9 mouse cellular contexts compared by ENCODE assay signal in the genomic region with DNA sequence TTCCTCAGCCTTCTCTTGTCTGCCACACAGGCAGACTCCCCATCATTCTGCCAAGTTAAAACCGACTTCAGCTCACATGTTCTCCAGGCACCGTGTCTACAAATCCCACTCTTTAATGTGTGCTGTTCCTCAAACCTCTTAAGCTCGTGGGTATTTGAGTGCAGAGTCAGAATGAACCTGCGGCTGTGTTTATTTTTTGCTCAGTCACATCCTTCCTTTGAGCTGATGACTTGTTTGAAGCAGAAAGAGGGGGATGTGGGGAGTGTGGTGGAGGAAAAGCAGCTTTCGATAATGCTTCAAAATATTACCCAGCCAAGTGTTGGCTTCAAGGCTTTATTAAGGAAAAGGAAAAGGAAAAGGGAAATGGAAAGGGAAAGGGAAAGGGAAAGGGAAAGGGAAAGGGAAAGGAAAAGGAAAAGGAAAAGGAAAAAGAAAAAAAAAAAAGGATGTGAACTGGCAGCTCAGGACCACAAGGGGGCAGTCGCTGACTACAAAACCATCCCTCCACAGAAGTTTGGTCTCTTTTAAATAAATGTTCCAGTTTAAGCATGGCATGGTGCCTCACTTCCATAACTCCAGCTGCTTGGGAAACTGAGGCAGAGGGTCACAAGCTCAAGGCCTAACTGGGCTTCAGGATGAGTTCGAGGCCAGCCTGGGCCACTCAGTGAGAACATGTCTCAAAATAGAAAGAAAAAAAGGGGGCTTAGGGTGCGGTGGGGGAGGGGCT.
DNase-seq lines count a peak whose midpoint lies in the region; ATAC-seq and TF ChIP-seq lines count a peak whose summit lies in the region.
"Had no signal": no experiment of that assay in that cellular context is flagged by ENCODE, and none has a peak within 500 bp of the region (broad histone marks: within the 10 kb centered on the region; RNA-seq: fewer than 3 reads in every experiment).

No protein-coding gene starts in this region.

- H3K9ac ChIP-seq in liver, postnatal 0 days (replicated peaks), result no peak overlapping the region
- no peak overlapping the region for H3K9ac ChIP-seq in liver, embryonic 12.5 days
- H3K9ac ChIP-seq: heart, embryonic 13.5 days had no signal

- H3K27ac ChIP-seq in cerebellum, adult 2 months (ENCODE audit: insufficient read depth, low read length), result no peak overlapping the region
- H3K27ac ChIP-seq in liver, postnatal 0 days (ENCODE audit: low read depth), result no peak overlapping the region
- no peak overlapping the region for H3K27ac ChIP-seq in liver, embryonic 12.5 days
- H3K27ac ChIP-seq: heart, embryonic 13.5 days had no signal

- no peak for TF ChIP-seq POLR2A in cerebellum, adult 2 months (IDR thresholded peaks at IDR 0.05; ENCODE audit: borderline replicate concordance, insufficient read depth, low read length)

- H3K9me3 ChIP-seq in liver, postnatal 0 days (ENCODE audit: low read length), result no peaks in the 10 kb centered on the region
- H3K9me3 ChIP-seq in liver, embryonic 12.5 days (replicated peaks), result no peaks in the 10 kb centered on the region
- H3K9me3 ChIP-seq: heart, embryonic 13.5 days had no signal

- no peak for TF ChIP-seq EP300 in liver, postnatal 0 days (IDR thresholded peaks at IDR 0.05; ENCODE audit: low read depth)

- WGBS in cerebellum, adult 2 months, result 50% methylated on average over 8 of the region's 8 CpGs
- WGBS in liver, postnatal 0 days (ENCODE audit: insufficient replicate concordance), result 24% methylated on average over 8 of the region's 8 CpGs
- 34% methylated on average over 8 of the region's 8 CpGs for WGBS in liver, embryonic 12.5 days (ENCODE audit: insufficient replicate concordance)

- peak; percentile 71 for TF ChIP-seq CTCF in cerebellum, adult 2 months (IDR thresholded peaks at IDR 0.05; ENCODE audit: borderline replicate concordance, insufficient read depth, low read depth, low read length)
- peak; percentile 79 for TF ChIP-seq CTCF in liver, postnatal 0 days (IDR thresholded peaks at IDR 0.05; ENCODE audit: low read depth)

- H3K4me1 ChIP-seq in cerebellum, adult 2 months (ENCODE audit: control insufficient read depth, insufficient read depth, low read length), result peaks cover 11% of the 10 kb centered on the region
- H3K4me1 ChIP-seq in liver, postnatal 0 days (ENCODE audit: insufficient read depth), result no peaks in the 10 kb centered on the region
- no peaks in the 10 kb centered on the region for H3K4me1 ChIP-seq in liver, embryonic 12.5 days

- no peak overlapping the region for H3K4me3 ChIP-seq in cerebellum, adult 2 months (replicated peaks; ENCODE audit: insufficient read depth, low read depth, low read length)
- H3K4me3 ChIP-seq in liver, postnatal 0 days (ENCODE audit: low read depth, low read length), result no peak overlapping the region
- H3K4me3 ChIP-seq in liver, embryonic 12.5 days, result no peak overlapping the region
- H3K4me3 ChIP-seq: heart, embryonic 13.5 days had no signal

- no peak overlapping the region for H3K4me2 ChIP-seq in liver, postnatal 0 days (ENCODE audit: low read depth, low read length)
- no peak overlapping the region for H3K4me2 ChIP-seq in liver, embryonic 12.5 days
- H3K4me2 ChIP-seq: heart, embryonic 13.5 days had no signal

- H3K27me3 ChIP-seq in cerebellum, adult 2 months (ENCODE audit: control insufficient read depth, insufficient read depth, low read length), result no peaks in the 10 kb centered on the region
- H3K27me3 ChIP-seq in liver, postnatal 0 days (ENCODE audit: insufficient read depth, low read length), result no peaks in the 10 kb centered on the region
- no peaks in the 10 kb centered on the region for H3K27me3 ChIP-seq in liver, embryonic 12.5 days (replicated peaks)

- no peak for DNase-seq in cerebellum, adult 2 months
- no peak for DNase-seq in cerebellum, postnatal 4 days (ENCODE audit: low spot score in 2 of 2)
- peak; percentile 34 for DNase-seq in liver, postnatal 0 days
- peak; percentile 53 for DNase-seq in embryo, embryonic 10.5 days (ENCODE audit: low spot score)
- DNase-seq in lung, postnatal 14 days, result peak; percentile 33
- no peak for DNase-seq in layer of hippocampus, postnatal 14 days (ENCODE audit: low spot score in 2 of 2)
- DNase-seq in testis, postnatal 10 days (ENCODE audit: low spot score), result no peak

- no peaks in the 10 kb centered on the region for H3K36me3 ChIP-seq in liver, postnatal 0 days (replicated peaks; ENCODE audit: insufficient read depth, low read length)
- no peaks in the 10 kb centered on the region for H3K36me3 ChIP-seq in liver, embryonic 12.5 days
- H3K36me3 ChIP-seq: heart, embryonic 13.5 days had no signal

- no peak for ATAC-seq in liver, postnatal 0 days
- no peak for ATAC-seq in liver, embryonic 12.5 days

Comparison
In these comparisons a context has a peak if more than half of its experiments do, and no peak if none do; other contexts are left out.
1. DNase-seq: peak in liver, postnatal 0 days (single experiment), embryo, embryonic 10.5 days (single experiment) and lung, postnatal 14 days (single experiment); none in cerebellum, adult 2 months (0 of 2), cerebellum, postnatal 4 days (0 of 2), layer of hippocampus, postnatal 14 days (0 of 2) and testis, postnatal 10 days (single experiment).